Mouse (Mus musculus) heart, adult 2 months (tissue): ENCODE measurements around the gene Barhl1.

ENCODE experiments used
- CTCF ChIP-seq: fragments of 200-600 bp; IDR thresholded peaks from 2 replicates; pipeline ENCODE4 v1.8.1; 2022; ENCODE audit warnings: antibody characterized with exemption, mild to moderate bottlenecking, moderate library complexity
- EP300 ChIP-seq: fragments of 200-500 bp; IDR thresholded peaks from 2 replicates; pipeline ENCODE4 v1.6.1; 2011; ENCODE audit warnings: low read depth, low read length, control low read depth; ENCODE audit not compliant: insufficient read depth
- POLR2A ChIP-seq: fragments of 200-500 bp; IDR thresholded peaks from 2 replicates; pipeline ENCODE4 v1.6.1; 2011; ENCODE audit warnings: mild to moderate bottlenecking, low read depth, low read length, control low read depth; ENCODE audit not compliant: insufficient read depth

GRCm38 (mm10) chr2:28952981-28953380, 36.5 kb upstream of the Barhl1 start:
- TF ChIP-seq POLR2A (no peak), CTCF (no peak), EP300 (no peak)
